Mouse (Mus musculus) CH12.LX (cell line): Measurements from ENCODE around the gene Map3k7. TPM values are rescaled to one million over a fixed set of nuclear protein-coding genes. Genes with fewer than 3 reads are reported as not detected.

ENCODE experiments used
- DNase-seq: peaks from one replicate; pipeline ENCODE4 v3.0.0-alpha.2; 2013; ENCODE audit errors: extremely low read depth
- H3K27ac ChIP-seq: 2 replicates; pipeline ENCODE4 v1.5.1; 2012; ENCODE audit warnings: low read depth, mild to moderate bottlenecking, control low read depth, moderate library complexity; ENCODE audit not compliant: insufficient read depth
- H3K27me3 ChIP-seq: replicated peaks from 2 replicates; pipeline ENCODE3; 2012; ENCODE audit warnings: inconsistent platforms
- H3K36me3 ChIP-seq, 2 experiments: replicated peaks in 1 of 2; 2 replicates each; pipeline versions ENCODE3 to v1.6.1; 2012; ENCODE audit warnings: inconsistent platforms in 1 of 2, low read length in 1 of 2, mild to moderate bottlenecking in 1 of 2, mixed read lengths in 1 of 2, moderate library complexity in 1 of 2; ENCODE audit not compliant: control insufficient read depth in 1 of 2, insufficient read depth in 1 of 2
- H3K4me1 ChIP-seq, 2 experiments: 2 replicates each; pipeline ENCODE4 v1.6.1; 2012; ENCODE audit warnings: inconsistent platforms in 1 of 2, moderate library complexity in 1 of 2; ENCODE audit not compliant: insufficient read depth in 2 of 2, control insufficient read depth in 1 of 2
- H3K4me2 ChIP-seq: 2 replicates; pipeline ENCODE4 v1.6.1; 2012; ENCODE audit warnings: low read depth, mild to moderate bottlenecking, control low read depth; ENCODE audit not compliant: poor library complexity, insufficient read depth, severe bottlenecking
- H3K4me3 ChIP-seq, 3 experiments: fragments of 150-350 bp in 1 of 3; sonication (generic) in 1 of 3; replicated peaks in 1 of 3; 2 replicates each; pipeline versions ENCODE3 to v1.5.1; 2011 to 2012; ENCODE audit warnings: low read depth in 2 of 3, low read length in 2 of 3, mild to moderate bottlenecking in 2 of 3, moderate library complexity in 2 of 3, control low read depth in 1 of 3, improper control_type of control experiment in 1 of 3, inconsistent platforms in 1 of 3, mixed read lengths in 1 of 3; ENCODE audit not compliant: poor library complexity in 1 of 3
- H3K79me2 ChIP-seq: replicated peaks from 2 replicates; pipeline ENCODE4 v1.6.1; 2012; ENCODE audit warnings: mild to moderate bottlenecking, moderate library complexity; ENCODE audit not compliant: control insufficient read depth, poor library complexity, insufficient read depth, severe bottlenecking; ENCODE audit errors: extremely low read depth
- H3K9ac ChIP-seq: 2 replicates; pipeline ENCODE4 v1.6.1; 2012; ENCODE audit warnings: low read depth, mild to moderate bottlenecking, control low read depth, moderate library complexity; ENCODE audit not compliant: insufficient read depth
- H3K9me3 ChIP-seq: replicated peaks from 2 replicates; pipeline ENCODE3; 2012; ENCODE audit warnings: low read length, inconsistent platforms, mixed read lengths
- BHLHE40 ChIP-seq: IDR thresholded peaks from 2 replicates; pipeline ENCODE4 v1.6.1; 2011; ENCODE audit warnings: mild to moderate bottlenecking, low read depth, low read length, improper control_type of control experiment
- CHD1 ChIP-seq: IDR thresholded peaks from 2 replicates; pipeline ENCODE4 v1.6.1; 2012; ENCODE audit warnings: low read depth, low read length, improper control_type of control experiment, inconsistent platforms
- CHD2 ChIP-seq: IDR thresholded peaks from 2 replicates; pipeline ENCODE4 v1.6.1; 2011; ENCODE audit warnings: low read length, improper control_type of control experiment
- CTCF ChIP-seq, 2 experiments: IDR thresholded peaks in 1 of 2; conservative IDR thresholded peaks in 1 of 2; 2 replicates each; pipeline ENCODE4 v1.5.1; 2011 to 2012; ENCODE audit warnings: low read depth in 2 of 2, low read length in 2 of 2, improper control_type of control experiment in 1 of 2, inconsistent platforms in 1 of 2, mild to moderate bottlenecking in 1 of 2, moderate library complexity in 1 of 2
- ELF1 ChIP-seq: IDR thresholded peaks from 2 replicates; pipeline ENCODE4 v1.6.1; 2014; ENCODE audit warnings: low read depth, mild to moderate bottlenecking, inconsistent platforms, low read length, improper control_type of control experiment
- ETS1 ChIP-seq: conservative IDR thresholded peaks from 2 replicates; pipeline ENCODE4 v1.6.1; 2012; ENCODE audit warnings: low read depth, mild to moderate bottlenecking, inconsistent platforms, low read length, improper control_type of control experiment, moderate library complexity
- GABPA ChIP-seq: IDR thresholded peaks from 2 replicates; pipeline ENCODE4 v1.6.1; 2012; ENCODE audit warnings: low read depth, low read length, improper control_type of control experiment, inconsistent platforms; ENCODE audit not compliant: insufficient replicate concordance
- HCFC1 ChIP-seq: IDR thresholded peaks from 2 replicates; pipeline ENCODE4 v1.6.1; 2012; ENCODE audit warnings: low read depth, mild to moderate bottlenecking, inconsistent platforms, low read length, improper control_type of control experiment
- IRF4 ChIP-seq: IDR thresholded peaks from 2 replicates; pipeline ENCODE4 v1.6.1; 2014; ENCODE audit warnings: low read depth, mild to moderate bottlenecking, inconsistent platforms, low read length, improper control_type of control experiment
- JUN ChIP-seq: IDR thresholded peaks from 2 replicates; pipeline ENCODE4 v1.6.1; 2011; ENCODE audit warnings: low read depth, mild to moderate bottlenecking, low read length, improper control_type of control experiment, moderate library complexity; ENCODE audit not compliant: insufficient read depth
- KAT2A ChIP-seq: IDR thresholded peaks from 2 replicates; pipeline ENCODE4 v1.6.1; 2012; ENCODE audit warnings: low read length, improper control_type of control experiment, inconsistent platforms; ENCODE audit not compliant: insufficient replicate concordance
- MAFK ChIP-seq: IDR thresholded peaks from 2 replicates; pipeline ENCODE4 v1.6.1; 2011; ENCODE audit warnings: low read length, improper control_type of control experiment; ENCODE audit not compliant: insufficient replicate concordance
- MAX ChIP-seq: IDR thresholded peaks from 2 replicates; pipeline ENCODE4 v1.6.1; 2011; ENCODE audit warnings: low read length, improper control_type of control experiment
- MXI1 ChIP-seq: IDR thresholded peaks from 2 replicates; pipeline ENCODE4 v1.6.1; 2011; ENCODE audit warnings: mild to moderate bottlenecking, low read depth, low read length, improper control_type of control experiment
- MYC ChIP-seq: IDR thresholded peaks from 2 replicates; pipeline ENCODE4 v1.6.1; 2011; ENCODE audit warnings: low read depth, mild to moderate bottlenecking, improper control_type of control experiment, low read length
- NELFE ChIP-seq: IDR thresholded peaks from 2 replicates; pipeline ENCODE4 v1.6.1; 2011; ENCODE audit warnings: low read depth, low read length, improper control_type of control experiment
- PAX5 ChIP-seq: IDR thresholded peaks from 2 replicates; pipeline ENCODE4 v1.6.1; 2012; ENCODE audit warnings: low read length, inconsistent platforms, mixed read lengths
- POLR2A ChIP-seq: IDR thresholded peaks from 2 replicates; pipeline ENCODE4 v1.6.1; 2011; ENCODE audit warnings: low read depth, mild to moderate bottlenecking, improper control_type of control experiment, low read length
- POLR2AphosphoS2 ChIP-seq: IDR thresholded peaks from 2 replicates; pipeline ENCODE4 v1.6.1; 2011; ENCODE audit warnings: low read depth, low read length, improper control_type of control experiment
- RAD21 ChIP-seq: IDR thresholded peaks from 2 replicates; pipeline ENCODE4 v1.6.1; 2011; ENCODE audit warnings: low read depth, mild to moderate bottlenecking, low read length, improper control_type of control experiment, moderate library complexity
- RCOR1 ChIP-seq: conservative IDR thresholded peaks from 2 replicates; pipeline ENCODE4 v1.6.1; 2012; ENCODE audit warnings: low read depth, mild to moderate bottlenecking, inconsistent platforms, low read length, improper control_type of control experiment
- SIN3A ChIP-seq: IDR thresholded peaks from 2 replicates; pipeline ENCODE4 v1.6.1; 2012; ENCODE audit warnings: low read length, improper control_type of control experiment, inconsistent platforms
- SMC3 ChIP-seq: IDR thresholded peaks from 2 replicates; pipeline ENCODE4 v1.6.1; 2011; ENCODE audit warnings: low read depth, low read length, improper control_type of control experiment
- TBP ChIP-seq: conservative IDR thresholded peaks from 2 replicates; pipeline ENCODE4 v1.6.1; 2011; ENCODE audit warnings: low read depth, low read length, improper control_type of control experiment
- TCF12 ChIP-seq: IDR thresholded peaks from 2 replicates; pipeline ENCODE4 v1.6.1; 2014; ENCODE audit warnings: low read depth, mild to moderate bottlenecking, inconsistent platforms, low read length, improper control_type of control experiment
- UBTF ChIP-seq: IDR thresholded peaks from 2 replicates; pipeline ENCODE4 v1.6.1; 2012; ENCODE audit warnings: low read depth, mild to moderate bottlenecking, inconsistent platforms, low read length, improper control_type of control experiment, moderate library complexity
- USF2 ChIP-seq: conservative IDR thresholded peaks from 2 replicates; pipeline ENCODE4 v1.6.1; 2011; ENCODE audit warnings: low read depth, low read length, improper control_type of control experiment
- ZKSCAN1 ChIP-seq: IDR thresholded peaks from 2 replicates; pipeline ENCODE4 v1.6.1; 2012; ENCODE audit warnings: low read depth, inconsistent platforms, low read length, improper control_type of control experiment, borderline replicate concordance
- ZMIZ1 ChIP-seq: IDR thresholded peaks from 2 replicates; pipeline ENCODE4 v1.6.1; 2012; ENCODE audit warnings: low read depth, mild to moderate bottlenecking, inconsistent platforms, low read length, improper control_type of control experiment
- ZNF384 ChIP-seq: IDR thresholded peaks from 2 replicates; pipeline ENCODE4 v1.6.1; 2012; ENCODE audit warnings: low read depth, low read length, improper control_type of control experiment, inconsistent platforms
- dilution Hi-C: fragments of 300-500 bp; cut with MboI; formaldehyde crosslinking; loops from 2 replicates; pipeline ENCODE4 v1.14.3; 2020; ENCODE audit warnings: low sequenced_read_pairs; ENCODE audit not compliant: extremely low pct_unique_long_range_greater_than_20kb, extremely low pct_ligation_motif_present
- in situ Hi-C: fragments of 300-500 bp; cut with MboI; formaldehyde crosslinking; loops from 3 replicates; pipeline ENCODE4 v1.14.3; 2019; ENCODE audit warnings: low sequenced_read_pairs, low pct_ligation_motif_present, low pct_unique_long_range_greater_than_20kb, mixed read lengths
- polyA plus RNA-seq: library from polyadenylated mRNA; unstranded; fragments of >175 nt; gene quantifications from 2 replicates; pipeline ENCODE4 v1.2.1, GENCODE M21; 2012; ENCODE audit warnings: low read depth; ENCODE audit not compliant: insufficient read length
- total RNA-seq, 2 experiments: library from RNA; depleted of rRNA; stranded (reverse); fragments of 300-350 nt in 1 of 2; fragments of >200 nt in 1 of 2; gene quantifications; 2 replicates each; pipeline ENCODE4 v1.2.3; 2012 to 2014

Map3k7 gene
- total and polyA plus RNA-seq, 3 experiments, result 41.7 to 63.7 (median 43.9) TPM

DNA sequence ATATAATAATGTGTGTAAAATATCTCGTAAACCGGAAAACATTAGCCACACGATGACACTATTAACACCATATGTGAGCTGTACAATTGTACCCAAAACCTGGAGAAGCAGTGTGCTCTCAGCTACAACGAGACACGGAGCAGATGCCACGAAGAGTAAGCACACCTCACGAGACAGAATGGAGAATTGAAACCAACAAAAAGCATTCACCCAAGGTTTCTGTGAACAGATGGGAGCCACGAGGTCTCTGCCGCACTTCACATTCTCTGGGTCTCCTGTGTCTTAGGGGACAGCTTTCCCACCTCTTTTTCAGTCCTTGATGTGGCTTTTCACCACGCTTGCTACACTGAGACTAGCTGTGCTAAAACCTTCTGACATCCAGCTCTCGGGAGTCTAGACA, 48.8 kb upstream of the Map3k7 start:
- Histone ChIP-seq H3K4me1 (peaks cover 0 to 5% of the 10 kb centered on the region in 2 experiments; a peak in 2 of 4 replicates), H3K4me3 (no peak overlapping the region), H3K9me3 (no peaks in the 10 kb centered on the region), H3K27ac (no peak overlapping the region), H3K79me2 (no peaks in the 10 kb centered on the region), H3K27me3 (no peaks in the 10 kb centered on the region), H3K9ac (no peak overlapping the region), H3K4me2 (peak overlapping the region; percentile 18), H3K36me3 (no peaks in the 10 kb centered on the region)
- DNase-seq, result peak; percentile 35
- TF ChIP-seq BHLHE40 (peak; percentile 95), RCOR1 (no peak), GABPA (no peak), ZMIZ1 (no peak), ZNF384 (no peak), SIN3A (no peak), ETS1 (peak; percentile 27; the same call in 1 of the 2 replicates), POLR2AphosphoS2 (no peak), NELFE (no peak), CHD1 (no peak), MYC (peak; percentile 89), TBP (no peak), MAFK (no peak), KAT2A (no peak), IRF4 (peak; percentile 65), RAD21 (no peak), MAX (peak; percentile 80), ELF1 (no peak), POLR2A (no peak), CTCF (conservative IDR thresholded peaks at IDR 0.05 in 1 of 2, IDR thresholded peaks at IDR 0.05 in 1 of 2; ENCODE audit: low read depth in 2 of 2, low read length in 2 of 2) (no peak), CHD2 (no peak), TCF12 (peak; percentile 32; the same call in 1 of the 2 replicates)
- dilution Hi-C loops, result no loop called here
- in situ Hi-C loops, result no loop called here

DNA sequence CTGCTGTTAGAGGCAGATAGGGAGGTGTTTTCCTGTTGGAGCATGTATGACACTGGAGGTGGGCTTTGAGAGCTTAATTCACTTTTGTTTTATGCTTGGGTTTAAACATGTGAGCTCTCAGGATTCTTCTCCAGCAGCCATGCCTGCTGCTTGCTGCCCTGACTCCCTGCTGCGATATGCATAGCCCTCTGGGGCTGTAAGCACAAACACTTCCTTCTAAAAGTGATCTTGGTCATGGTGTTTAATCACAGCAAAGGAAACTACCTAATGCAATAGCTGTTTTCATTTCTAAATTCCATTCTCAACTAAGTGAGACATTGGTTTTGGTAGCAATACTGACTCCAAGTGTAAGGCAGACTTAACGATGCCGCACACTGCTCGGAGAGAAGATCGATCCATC, 45.2 kb upstream of the Map3k7 start:
- H3K27ac ChIP-seq, result no peak overlapping the region
- no peak for DNase-seq
- H3K4me2 ChIP-seq, result no peak overlapping the region
- H3K79me2 ChIP-seq, result no peaks in the 10 kb centered on the region
- peaks cover 4 to 9% of the 10 kb centered on the region in 2 experiments; a peak in 2 of 4 replicates for H3K4me1 ChIP-seq
- no peak overlapping the region for H3K4me3 ChIP-seq
- no peaks in the 10 kb centered on the region for H3K36me3 ChIP-seq
- no peak overlapping the region for H3K9ac ChIP-seq
- in situ Hi-C loops (no loop called here), dilution Hi-C loops (no loop called here)
- H3K27me3 ChIP-seq, result no peaks in the 10 kb centered on the region
- no peaks in the 10 kb centered on the region for H3K9me3 ChIP-seq
- TF ChIP-seq SMC3 (no peak), RCOR1 (no peak), PAX5 (no peak), ETS1 (no peak), KAT2A (no peak), MAFK (no peak), HCFC1 (no peak), POLR2A (no peak), POLR2AphosphoS2 (no peak), CTCF (conservative IDR thresholded peaks at IDR 0.05 in 1 of 2, IDR thresholded peaks at IDR 0.05 in 1 of 2; ENCODE audit: low read depth in 2 of 2, low read length in 2 of 2) (no peak), CHD2 (no peak), NELFE (no peak), MXI1 (no peak), USF2 (no peak), ZKSCAN1 (no peak), TBP (no peak), UBTF (no peak), JUN (no peak)
